Mouse (Mus musculus) erythroblast, adult 5-6 weeks (primary cell): ENCODE measurements around the gene Serpinb1a. TPM values are rescaled to one million over a fixed set of nuclear protein-coding genes. Genes with fewer than 3 reads are reported as not detected.
A peak's percentile ranks its signal among the peaks of the same experiment; 100 is the strongest.

Source experiments
- ATAC-seq: replicated peaks from 2 replicates; pipeline ENCODE4 v1.8.0; 2016; ENCODE audit warnings: moderate number of reproducible peaks, mild to moderate bottlenecking, moderate TSS enrichment, inconsistent platforms; ENCODE audit not compliant: poor library complexity, low FRiP score, severe bottlenecking
- total RNA-seq, 2 experiments: library from RNA; stranded (forward) in 1 of 2; stranded (reverse) in 1 of 2; fragments of 150-400 nt in 1 of 2; fragments of 200-764, 138-1000 nt in 1 of 2; gene quantifications; 2 replicates each; pipeline versions ENCODE4 v1.2.3 to v1.2.4; 2015 to 2017; ENCODE audit warnings: low replicate concordance in 2 of 2

The Serpinb1a gene
- total RNA-seq, 2 experiments from 2014 or later, result 133 to 144 TPM

- ATAC-seq, result no peak
Observed at GRCm38 (mm10) chr13:32846221-32846620, 4.8 kb downstream of the Serpinb1a start.

- no peak for ATAC-seq
Observed at GRCm38 (mm10) chr13:32841349-32841748, 9.6 kb downstream of the Serpinb1a start.

GRCm38 (mm10) chr13:32839314-32839713 is 11.7 kb downstream of the Serpinb1a start:
- no peak for ATAC-seq

GRCm38 (mm10) chr13:32834513-32834912 is 16.5 kb downstream of the Serpinb1a start:
- ATAC-seq, result no peak

- no peak for ATAC-seq
Observed at GRCm38 (mm10) chr13:32833237-32833636, 17.7 kb downstream of the Serpinb1a start.

GRCm38 (mm10) chr13:32832776-32833175 is 18.2 kb downstream of the Serpinb1a start:
- ATAC-seq, result no peak

GRCm38 (mm10) chr13:32831505-32832273 is 19.3 kb downstream of the Serpinb1a start:
- no peak for ATAC-seq

GRCm38 (mm10) chr13:32828886-32829285 is 22.1 kb downstream of the Serpinb1a start:
- ATAC-seq, result no peak

- ATAC-seq, result peak; percentile 80
Observed at GRCm38 (mm10) chr13:32827951-32828350, 23.0 kb downstream of the Serpinb1a start.

GRCm38 (mm10) chr13:32827111-32827822 is 23.7 kb downstream of the Serpinb1a start:
- 0 out of 2 replicates have a peak, but pooled peaks have one; percentile 35 for ATAC-seq

- no peak for ATAC-seq
Observed at GRCm38 (mm10) chr13:32825546-32825945, 25.4 kb downstream of the Serpinb1a start.

- ATAC-seq, result no peak
Observed at GRCm38 (mm10) chr13:32824377-32825330, 26.3 kb downstream of the Serpinb1a start.

- no peak for ATAC-seq
Observed at GRCm38 (mm10) chr13:32823126-32823525, 27.9 kb downstream of the Serpinb1a start.

- no peak for ATAC-seq
Observed at GRCm38 (mm10) chr13:32821671-32822070, 29.3 kb downstream of the Serpinb1a start.

- no peak for ATAC-seq
Observed at GRCm38 (mm10) chr13:32819926-32820325, 31.1 kb downstream of the Serpinb1a start.

- no peak for ATAC-seq
Observed at GRCm38 (mm10) chr13:32819241-32819640, 31.7 kb downstream of the Serpinb1a start.

- no peak for ATAC-seq
Observed at GRCm38 (mm10) chr13:32807624-32808023, 43.4 kb downstream of the Serpinb1a start.

- ATAC-seq, result no peak
Observed at GRCm38 (mm10) chr13:32806820-32807219, 44.2 kb downstream of the Serpinb1a start.

GRCm38 (mm10) chr13:32803701-32804345 is 47.2 kb downstream of the Serpinb1a start:
- ATAC-seq, result no peak
